Mouse (Mus musculus) NIH3T3 (cell line): ENCODE measurements around the gene Tamm41.

Source experiments
- DNase-seq: peaks from one replicate; pipeline ENCODE4 v3.0.0-alpha.2; 2012; ENCODE audit warnings: low read depth

The Tamm41 gene

DNA sequence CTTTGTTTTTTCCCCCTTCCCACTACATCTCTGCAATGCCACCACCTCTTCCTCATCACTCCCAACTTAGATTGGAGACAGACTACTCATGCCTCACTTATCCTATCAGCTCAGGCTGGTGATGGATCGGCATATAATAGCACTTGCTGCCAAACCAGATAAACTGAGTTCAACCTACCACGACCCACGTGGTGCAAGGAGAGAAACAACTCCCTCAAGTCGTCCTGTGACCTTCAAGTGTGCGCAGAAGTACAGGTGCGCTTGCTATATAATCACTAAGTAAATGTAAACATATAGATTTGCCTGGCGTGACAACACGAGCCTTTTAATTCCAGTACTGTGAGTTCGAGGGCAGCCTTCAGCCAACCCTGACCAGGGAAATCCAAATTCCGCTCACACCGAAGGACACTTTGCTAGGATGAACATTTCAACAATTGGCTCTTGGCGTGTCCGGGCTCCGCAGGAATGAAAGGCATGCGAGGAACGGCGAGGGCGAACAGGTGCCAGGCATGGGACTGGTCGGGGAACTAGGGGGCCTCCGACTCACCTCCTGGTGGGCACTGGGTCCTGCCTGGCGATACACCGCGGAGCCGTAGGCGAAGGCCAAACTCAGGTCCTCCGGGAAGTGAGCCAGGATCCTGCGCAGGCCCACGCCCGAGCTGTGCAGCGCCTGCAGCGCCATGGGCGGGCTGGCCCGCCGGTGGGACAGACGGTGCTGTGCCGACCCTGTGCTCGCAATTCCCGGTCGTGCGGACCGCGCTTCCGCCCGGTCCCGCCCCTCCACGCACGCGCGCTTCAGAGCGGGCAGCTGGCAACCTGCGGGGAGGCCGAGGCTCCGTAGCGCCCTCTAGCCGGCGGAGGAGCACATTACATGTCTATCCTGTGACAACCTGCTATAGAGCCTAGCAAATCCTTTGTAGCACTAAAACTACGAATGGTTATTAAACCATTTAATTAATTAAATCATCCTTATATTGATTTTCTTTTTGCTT, at the start of gene Tamm41:
Gene Tamm41, minus strand, starts transcription at position 774 of the 992 bp plus-strand sequence.
- DNase-seq = peak; percentile 93

DNA sequence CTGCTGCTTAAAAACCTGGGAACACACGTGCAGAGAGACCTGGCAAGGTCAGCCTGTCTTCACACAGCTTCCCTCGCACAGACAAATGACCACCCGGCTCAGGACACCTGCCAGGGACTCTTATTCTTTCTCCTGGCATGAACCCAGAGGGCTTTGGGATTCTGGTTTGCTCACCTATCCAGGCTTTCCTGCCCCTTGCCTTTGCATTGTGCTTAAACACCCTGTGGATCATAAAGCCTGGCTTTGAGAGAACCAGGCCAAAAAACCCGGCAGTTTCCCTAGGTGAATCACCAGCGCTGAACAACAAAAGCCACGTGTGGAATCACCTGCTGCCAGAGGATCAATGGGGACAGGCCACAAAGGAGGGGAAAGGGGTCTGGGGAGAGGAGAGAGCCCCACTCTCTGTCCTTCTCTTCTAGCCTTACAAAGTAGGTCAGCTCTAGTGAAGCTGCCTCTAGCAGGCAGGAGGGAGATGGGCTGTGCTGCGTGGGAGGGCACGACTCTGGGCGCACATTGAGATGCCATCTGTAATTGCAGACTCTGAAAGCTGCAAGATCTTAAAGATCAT, 47.7 kb upstream of the Tamm41 start:
- no peak for DNase-seq

- DNase-seq = peak; percentile 17
Measured at GRCm38 (mm10) chr6:115076781-115077575, 39.3 kb upstream of the Tamm41 start.

GRCm38 (mm10) chr6:115072024-115072423, 34.3 kb upstream of the Tamm41 start:
- DNase-seq = peak; percentile 17

GRCm38 (mm10) chr6:115065411-115066241, 27.9 kb upstream of the Tamm41 start:
- DNase-seq = peak; percentile 62

GRCm38 (mm10) chr6:115062605-115063350, 25.1 kb upstream of the Tamm41 start:
- DNase-seq = no peak

DNA sequence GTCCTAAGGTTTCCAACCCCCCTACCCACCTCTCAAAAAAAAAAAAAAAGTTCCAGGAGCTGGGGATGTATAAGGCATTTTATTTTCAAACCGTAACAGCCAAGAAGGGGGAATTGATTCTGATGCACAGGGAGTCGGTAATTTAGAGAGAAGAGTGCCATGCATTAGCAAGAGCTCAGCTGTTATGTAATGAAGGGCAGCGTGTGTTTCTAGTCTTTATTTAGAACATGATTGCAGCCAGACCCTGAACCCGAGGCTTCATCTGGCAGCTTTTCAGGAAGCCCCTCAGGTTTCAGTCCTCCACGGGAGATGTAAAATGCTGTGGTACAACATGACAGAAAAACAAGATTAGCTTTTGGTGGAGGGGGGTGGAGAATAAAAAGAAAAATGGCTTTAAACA, 21.6 kb upstream of the Tamm41 start:
- DNase-seq = no peak

DNA sequence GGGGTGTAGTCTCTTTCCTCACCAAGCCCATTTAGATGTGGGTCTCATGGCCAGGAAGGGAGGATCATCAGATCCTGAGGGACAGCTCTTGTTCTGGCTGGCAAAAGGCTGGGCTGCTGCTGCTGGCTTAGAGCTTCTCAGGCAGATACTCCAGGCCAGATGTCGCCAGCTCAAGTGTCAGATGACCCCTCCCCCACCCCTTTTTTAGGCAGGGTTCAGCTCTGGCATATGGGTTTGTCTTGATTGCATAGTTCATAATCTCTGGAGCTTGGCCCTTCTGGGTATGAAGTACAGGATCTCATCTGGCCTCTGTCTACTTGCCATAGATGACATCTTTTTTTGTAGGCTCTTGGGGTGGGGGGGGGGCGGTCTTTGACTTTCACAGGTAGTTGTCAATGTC, 19.0 kb upstream of the Tamm41 start:
- DNase-seq = no peak

DNA sequence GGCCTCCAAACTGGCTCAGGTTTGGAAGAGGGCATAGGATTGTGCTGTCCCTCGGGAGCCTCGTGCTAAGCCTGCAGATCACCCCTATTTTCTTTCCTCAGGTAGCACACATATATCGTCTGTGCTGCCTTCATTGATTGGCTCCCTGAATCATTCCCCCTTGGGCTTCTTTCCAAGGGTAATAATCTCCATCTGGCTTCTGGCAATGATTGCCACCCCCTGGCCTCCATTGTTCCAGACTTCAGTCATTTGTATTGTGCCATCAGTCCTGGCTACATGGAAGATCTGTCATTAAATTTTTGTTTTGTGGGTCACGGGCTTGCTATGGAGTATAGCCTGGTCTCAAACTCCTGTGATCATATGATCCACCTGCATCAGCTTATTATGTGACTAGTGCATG, 17.8 kb upstream of the Tamm41 start:
- DNase-seq = no peak

DNA sequence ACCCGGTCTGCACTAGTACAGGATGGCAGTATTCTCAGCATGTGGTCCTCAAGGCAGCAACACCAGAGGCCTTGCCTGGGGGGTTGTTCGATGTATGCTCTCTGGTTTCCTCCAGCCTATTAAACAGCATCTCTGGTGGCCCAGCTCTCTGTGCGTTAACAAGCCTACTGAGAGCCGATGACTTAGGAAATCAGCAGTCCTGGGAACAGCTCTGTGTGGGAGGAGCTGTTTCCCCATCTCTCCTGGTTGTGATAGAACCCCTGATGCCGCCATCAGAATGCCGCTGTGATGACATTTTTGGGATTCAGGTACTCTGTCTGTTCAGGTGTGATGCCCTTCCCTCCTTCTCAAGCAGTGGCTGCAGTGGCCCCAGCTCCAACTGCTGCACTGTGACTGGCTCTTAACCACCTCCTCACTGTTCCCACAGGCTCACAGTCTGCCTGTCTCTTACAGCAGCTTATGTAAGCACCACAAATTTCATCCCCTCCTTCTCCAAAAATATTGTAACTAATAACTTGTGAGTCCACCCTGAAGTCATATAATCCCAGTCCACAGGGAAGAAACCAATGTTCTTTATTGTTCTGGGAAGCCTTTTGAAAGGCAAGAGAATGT, 14.0 kb upstream of the Tamm41 start:
- no peak for DNase-seq

GRCm38 (mm10) chr6:115049015-115049414, 11.3 kb upstream of the Tamm41 start:
- peak; percentile 49 for DNase-seq

- no peak for DNase-seq
Measured at GRCm38 (mm10) chr6:115047816-115048215, 10.1 kb upstream of the Tamm41 start.

- no peak for DNase-seq
Measured at GRCm38 (mm10) chr6:115046064-115046463, 8.4 kb upstream of the Tamm41 start.

- DNase-seq = peak; percentile 35
Measured at GRCm38 (mm10) chr6:115044709-115045108, 7.0 kb upstream of the Tamm41 start.

GRCm38 (mm10) chr6:115043657-115044500, 6.2 kb upstream of the Tamm41 start:
- DNase-seq = no peak

GRCm38 (mm10) chr6:115042609-115043008, 4.9 kb upstream of the Tamm41 start:
- DNase-seq = peak; percentile 20

- no peak for DNase-seq
Measured at GRCm38 (mm10) chr6:115033441-115033840, 4.2 kb downstream of the Tamm41 start.

DNA sequence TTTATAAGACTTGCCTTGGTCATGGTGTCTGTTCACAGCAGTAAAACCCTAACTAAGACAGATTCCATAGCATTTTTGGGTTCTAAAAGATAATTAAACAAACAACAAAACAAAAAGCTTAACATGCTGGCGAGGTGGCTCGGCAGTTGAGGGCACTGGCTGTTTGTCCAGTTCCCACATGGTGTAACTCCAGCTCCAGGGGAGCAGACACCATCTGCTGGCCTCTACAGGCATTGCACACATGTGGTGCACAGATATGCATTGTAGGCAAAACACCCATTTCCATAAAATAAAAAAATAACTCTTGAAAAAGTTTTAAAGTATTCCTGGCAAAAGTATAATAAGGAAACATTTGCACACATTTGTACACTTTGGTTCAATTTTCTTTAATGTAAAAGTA, 7.6 kb downstream of the Tamm41 start:
- DNase-seq = peak; percentile 39

GRCm38 (mm10) chr6:115029248-115029647, 8.4 kb downstream of the Tamm41 start:
- DNase-seq = peak; percentile 84
